Mouse (Mus musculus) liver, embryonic 14.5 days (tissue): Measurements from ENCODE around the gene Scarb2. TPM values are rescaled to one million over a fixed set of nuclear protein-coding genes. Genes with fewer than 3 reads are reported as not detected.

ENCODE experiments used
- ATAC-seq: fragments of 200-750 bp; cut with Nextera tagmentation; 2 replicates; pipeline ENCODE4 v1.8.0; 2017; ENCODE audit warnings: moderate number of reproducible peaks, mild to moderate bottlenecking, moderate library complexity; ENCODE audit not compliant: insufficient read depth
- DNase-seq, 3 experiments: peaks; one replicate each; pipeline ENCODE4 v3.0.0-alpha.2; 2012 to 2013; ENCODE audit warnings: low read depth in 3 of 3, low spot score in 3 of 3
- H3K27ac ChIP-seq: fragments of 300-500 bp; sonication (generic); 2 replicates; pipeline ENCODE4 v1.5.1; 2014; ENCODE audit warnings: moderate library complexity, mild to moderate bottlenecking, control low read depth, inconsistent platforms
- H3K27me3 ChIP-seq: fragments of 300-500 bp; sonication (generic); 2 replicates; pipeline ENCODE4 v1.6.1; 2014; ENCODE audit warnings: mild to moderate bottlenecking, low read length, moderate library complexity; ENCODE audit not compliant: control insufficient read depth, insufficient read depth
- H3K36me3 ChIP-seq: fragments of 300-500 bp; sonication (generic); replicated peaks from 2 replicates; pipeline ENCODE4 v1.6.1; 2014; ENCODE audit warnings: low read depth; ENCODE audit not compliant: control insufficient read depth, insufficient read depth
- H3K4me1 ChIP-seq, 2 experiments: fragments of 200-500 bp in 1 of 2; fragments of 300-500 bp in 1 of 2; sonication (generic) in 1 of 2; replicated peaks; 2 replicates each; pipeline ENCODE4 v1.6.1; 2012 to 2014; ENCODE audit warnings: antibody characterized with exemption in 1 of 2, inconsistent platforms in 1 of 2, low read length in 1 of 2; ENCODE audit not compliant: control insufficient read depth in 2 of 2, insufficient read depth in 2 of 2
- H3K4me2 ChIP-seq: fragments of 300-500 bp; sonication (generic); 2 replicates; pipeline ENCODE4 v1.6.1; 2014; ENCODE audit warnings: low read depth, mild to moderate bottlenecking, control low read depth, moderate library complexity
- H3K4me3 ChIP-seq, 2 experiments: fragments of 200-500 bp in 1 of 2; fragments of 300-500 bp in 1 of 2; sonication (generic) in 1 of 2; 2 replicates each; pipeline ENCODE4 v1.5.1; 2012 to 2014; ENCODE audit warnings: low read depth in 2 of 2, low read length in 2 of 2, mild to moderate bottlenecking in 2 of 2, control low read depth in 1 of 2, inconsistent platforms in 1 of 2, moderate library complexity in 1 of 2; ENCODE audit not compliant: insufficient read depth in 1 of 2
- H3K9ac ChIP-seq: fragments of 300-500 bp; sonication (generic); replicated peaks from 2 replicates; pipeline ENCODE4 v1.6.1; 2014; ENCODE audit warnings: mild to moderate bottlenecking, control low read depth, moderate library complexity
- H3K9me3 ChIP-seq: fragments of 300-500 bp; sonication (generic); 2 replicates; pipeline ENCODE4 v1.6.1; 2016; ENCODE audit warnings: low read length, mixed read lengths; ENCODE audit not compliant: control insufficient read depth
- CTCF ChIP-seq: IDR thresholded peaks from 2 replicates; pipeline ENCODE4 v1.5.1; 2016; ENCODE audit warnings: antibody characterized with exemption, low read depth, control low read depth
- EP300 ChIP-seq: IDR thresholded peaks from 2 replicates; pipeline ENCODE4 v1.6.1; 2016; ENCODE audit warnings: antibody characterized with exemption, low read depth
- WGBS: fragments of 180-500 bp; shearing (Covaris S2); extraction: QIAGEN DNeasy Blood & Tissue Kit; methylation state at CpG from one replicate; pipeline ENCODE4 v1.1.7; 2014; ENCODE audit not compliant: insufficient replicate concordance; 5-methylcytosine and 5-hydroxymethylcytosine counted together
- polyA plus RNA-seq, 2 experiments: library from polyadenylated mRNA; depleted of rRNA in 1 of 2; stranded (reverse) in 1 of 2; unstranded in 1 of 2; fragments of >200 nt; fragmentation: Nextera tagmentation in 1 of 2; extraction: Ambion mirVana in 1 of 2; gene quantifications; 2 replicates each; pipeline versions ENCODE4 v1.2.1 to v1.2.3; 2012 to 2014

The Scarb2 gene
- polyA plus RNA-seq, 2 experiments, result 5.2 to 5.7 TPM

- ATAC-seq (no peak), DNase-seq (no peak)
- no peak overlapping the region for H3K4me3 ChIP-seq
- 90% methylated on average over 11 of the region's 11 CpGs for WGBS
- TF ChIP-seq CTCF, result no peak
- H3K9me3 ChIP-seq, result no peaks in the 10 kb centered on the region
- H3K4me2 ChIP-seq, result no peak overlapping the region
- no peaks in the 10 kb centered on the region for H3K4me1 ChIP-seq
- H3K36me3 ChIP-seq, result peaks cover 68% of the 10 kb centered on the region
- no peak overlapping the region for H3K9ac ChIP-seq
- H3K27ac ChIP-seq, result no peak overlapping the region
- H3K27me3 ChIP-seq, result no peaks in the 10 kb centered on the region
Observed at GRCm38 (mm10) chr5:92424126-92424525, 82.5 kb downstream of the Scarb2 start.

DNA sequence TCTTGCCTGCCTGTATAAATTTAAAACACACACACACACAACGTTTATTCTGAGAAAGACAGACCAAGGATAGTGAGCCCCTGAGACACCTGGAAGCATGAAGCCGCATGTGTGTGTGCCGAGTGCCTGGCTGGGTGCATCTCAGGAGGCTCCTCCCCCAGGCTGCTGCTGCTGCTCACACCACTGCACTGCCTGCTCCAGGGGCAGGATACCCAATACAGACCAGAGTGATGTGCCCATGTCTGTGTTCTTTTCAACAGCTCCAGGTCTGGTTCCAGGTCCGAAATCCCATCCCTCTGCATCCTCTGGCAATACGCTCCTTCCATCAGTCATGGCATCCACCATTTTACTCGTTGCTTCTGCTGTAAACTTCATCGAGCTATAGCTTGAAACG is 92.7 kb downstream of the Scarb2 start:
- Histone ChIP-seq H3K27ac (no peak overlapping the region), H3K9ac (no peak overlapping the region), H3K36me3 (peaks cover 28% of the 10 kb centered on the region), H3K4me3 (no peak overlapping the region), H3K4me2 (no peak overlapping the region), H3K4me1 (no peaks in the 10 kb centered on the region), H3K9me3 (no peaks in the 10 kb centered on the region), H3K27me3 (no peaks in the 10 kb centered on the region)
- ATAC-seq, result no peak
- 72% methylated on average over 8 of the region's 8 CpGs for WGBS
- TF ChIP-seq EP300 (no peak), CTCF (no peak)
- DNase-seq, result no peak

DNA sequence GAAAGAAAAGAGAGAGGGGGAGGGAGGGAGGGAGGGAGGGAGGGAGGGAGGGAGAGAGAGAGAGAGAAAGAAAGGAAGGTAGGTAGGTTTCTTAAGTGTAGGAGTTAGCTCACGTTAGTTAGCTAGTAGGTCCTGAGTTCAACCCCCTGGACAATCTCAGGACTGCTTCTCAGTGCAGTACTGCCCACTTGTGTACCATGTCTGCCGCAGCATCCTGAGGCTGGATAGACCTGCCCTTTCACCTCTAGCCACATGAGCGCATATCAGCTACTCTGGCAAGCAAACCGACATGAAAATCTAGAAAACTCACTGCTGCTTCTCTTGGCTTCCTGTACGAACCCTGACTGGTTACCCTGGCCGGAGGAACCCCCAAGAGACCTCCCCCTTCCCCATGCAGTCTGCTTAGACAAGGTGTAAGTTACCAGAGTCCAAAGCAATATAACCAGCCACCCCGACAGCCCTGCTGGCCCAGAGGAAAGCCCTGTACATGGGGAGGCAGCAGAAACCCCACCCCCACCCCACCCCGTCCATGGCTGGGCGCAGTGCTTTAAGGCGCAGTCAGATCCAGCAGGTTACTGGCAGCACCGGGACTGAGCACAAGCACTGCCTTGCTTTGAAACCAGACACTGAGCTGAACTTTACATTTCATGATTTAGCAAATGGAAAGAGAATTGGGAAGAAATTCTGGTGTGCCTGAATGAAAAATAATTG is 93.2 kb downstream of the Scarb2 start:
- H3K4me2 ChIP-seq, result no peak overlapping the region
- no peak overlapping the region for H3K4me3 ChIP-seq
- H3K9ac ChIP-seq, result no peak overlapping the region
- ATAC-seq, result no peak
- H3K36me3 ChIP-seq, result peaks cover 26% of the 10 kb centered on the region
- no peaks in the 10 kb centered on the region for H3K9me3 ChIP-seq
- no peaks in the 10 kb centered on the region for H3K27me3 ChIP-seq
- WGBS, result 70% methylated on average over 11 of the region's 11 CpGs
- no peaks in the 10 kb centered on the region for H3K4me1 ChIP-seq
- DNase-seq, result no peak
- TF ChIP-seq EP300, result no peak
- TF ChIP-seq CTCF, result no peak
- H3K27ac ChIP-seq, result no peak overlapping the region

DNA sequence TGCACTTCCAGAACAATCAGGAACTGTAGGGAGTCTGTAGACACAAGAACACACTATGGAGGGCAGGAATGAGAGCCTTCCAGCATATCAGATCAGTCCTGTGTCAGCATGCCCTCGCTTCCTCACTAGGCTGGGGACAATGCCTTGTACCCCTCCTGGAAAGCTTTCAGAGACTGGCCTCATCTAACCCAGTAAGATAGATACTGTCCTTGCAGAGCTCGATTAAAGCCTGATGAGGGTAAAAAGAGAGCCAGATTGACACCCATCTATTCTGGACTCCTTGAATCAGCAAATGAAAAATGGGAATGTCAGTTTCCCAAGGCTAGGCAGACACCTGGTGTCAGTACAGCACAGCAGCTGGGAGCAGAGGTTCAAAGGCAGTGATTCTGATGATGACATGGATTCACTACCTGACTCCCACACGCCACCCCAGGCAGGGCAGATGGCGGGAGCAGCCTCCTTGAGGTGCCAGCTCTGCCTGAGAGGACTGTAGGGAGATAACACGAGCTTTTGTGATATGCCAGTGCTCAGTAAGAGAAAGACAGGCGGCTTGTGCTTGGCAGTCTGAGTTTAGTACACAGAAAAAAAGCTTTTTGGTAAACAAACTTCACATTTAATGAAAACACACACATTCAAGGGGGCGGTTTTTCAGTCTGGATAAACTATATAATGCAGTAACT is 95.0 kb downstream of the Scarb2 start:
- Histone ChIP-seq H3K36me3 (peaks cover 10% of the 10 kb centered on the region; the same call in 1 of the 2 replicates), H3K27me3 (no peaks in the 10 kb centered on the region), H3K4me1 (no peaks in the 10 kb centered on the region), H3K4me2 (no peak overlapping the region), H3K4me3 (no peak overlapping the region), H3K9ac (no peak overlapping the region), H3K27ac (no peak overlapping the region), H3K9me3 (no peaks in the 10 kb centered on the region)
- 46% methylated on average over 7 of the region's 7 CpGs for WGBS
- no peak for ATAC-seq
- no peak for DNase-seq
- TF ChIP-seq EP300, result no peak
- no peak for TF ChIP-seq CTCF

GRCm38 (mm10) chr5:92410486-92410885 is 96.1 kb downstream of the Scarb2 start:
- no peak overlapping the region for H3K27ac ChIP-seq

More at GRCm38 (mm10) chr5:92410486-92410885, 96.1 kb downstream of the Scarb2 start:
- DNase-seq, result no peak
- Histone ChIP-seq H3K27me3 (no peaks in the 10 kb centered on the region), H3K9ac (no peak overlapping the region), H3K4me2 (no peak overlapping the region), H3K36me3 (peaks cover 9% of the 10 kb centered on the region; the same call in 1 of the 2 replicates), H3K4me3 (no peak overlapping the region), H3K9me3 (no peaks in the 10 kb centered on the region), H3K4me1 (no peaks in the 10 kb centered on the region)
- no peak for TF ChIP-seq CTCF
- no peak for TF ChIP-seq EP300
- 81% methylated on average over 5 of the region's 5 CpGs for WGBS
- no peak for ATAC-seq
